Mouse (Mus musculus) thymus, postnatal 25 days (tissue): ENCODE results near the gene Crygf.
"Not testable (repeated sequence)": the region's sequence is repeated elsewhere in the genome, so short reads cannot be mapped to it uniquely, and the experiment has no call there.

Source experiments
- DNase-seq: peaks from one replicate; pipeline ENCODE4 v3.0.0; 2022

Crygf gene

GRCm38 (mm10) chr1:65926294-65926693 is at the start of gene Crygf:
Gene Crygf (plus strand): TSS chr1:65926520.
- DNase-seq, result no peak

- DNase-seq, result no peak
These were observed 734 bp upstream of the Crygf start for GRCm38 (mm10) chr1:65925361-65926210.

- not testable (repeated sequence) for DNase-seq
These were observed 376 bp downstream of the Crygf start for GRCm38 (mm10) chr1:65926696-65927095.

GRCm38 (mm10) chr1:65930055-65930454 is 3.7 kb downstream of the Crygf start:
- no peak for DNase-seq

- no peak for DNase-seq
These were observed 5.9 kb downstream of the Crygf start for GRCm38 (mm10) chr1:65932091-65932812.
